Mouse (Mus musculus) E14TG2a.4 (cell line): Measurements from ENCODE around the gene Aldh5a1.

ENCODE experiments used
- CTCF ChIP-seq: conservative IDR thresholded peaks from 2 replicates; pipeline ENCODE4 v1.5.1; 2014; ENCODE audit warnings: low read length
- NANOG ChIP-seq: IDR thresholded peaks from 2 replicates; pipeline ENCODE4 v1.6.1; 2014; ENCODE audit warnings: borderline replicate concordance, low read length, mixed read lengths
- POU5F1 ChIP-seq: IDR thresholded peaks from 2 replicates; pipeline ENCODE4 v1.6.1; 2014; ENCODE audit warnings: low read length, borderline replicate concordance

- TF ChIP-seq CTCF (no peak), NANOG (no peak), POU5F1 (no peak)
Observed at GRCm38 (mm10) chr13:24862021-24862420, 75.4 kb downstream of the Aldh5a1 start.
